Mouse (Mus musculus) thymus, postnatal 4 days (tissue): Measurements from ENCODE around the gene Aox1.

Experiments
- DNase-seq: peaks from one replicate; pipeline ENCODE4 v3.0.0; 2021

The Aox1 gene

DNA sequence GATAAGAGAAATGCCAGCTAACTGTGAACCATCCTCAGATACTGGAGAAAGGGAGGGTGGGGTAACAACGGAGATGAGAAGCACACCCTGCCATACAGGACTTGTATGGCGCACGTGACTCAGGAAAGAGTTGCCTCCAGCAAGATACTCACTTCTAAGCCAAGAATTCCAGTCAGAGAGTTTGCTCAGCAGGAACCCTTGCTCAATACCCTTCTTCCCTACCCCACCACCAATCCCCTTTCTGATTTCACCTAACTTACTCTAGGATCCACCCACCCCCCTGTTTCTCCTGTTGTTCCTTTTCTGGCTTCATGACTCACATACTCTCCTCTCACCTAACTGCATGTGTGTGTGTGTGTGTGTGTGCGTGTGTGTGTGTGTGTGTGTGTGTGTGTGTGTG, 81.6 kb downstream of the Aox1 start:
- no peak for DNase-seq

DNA sequence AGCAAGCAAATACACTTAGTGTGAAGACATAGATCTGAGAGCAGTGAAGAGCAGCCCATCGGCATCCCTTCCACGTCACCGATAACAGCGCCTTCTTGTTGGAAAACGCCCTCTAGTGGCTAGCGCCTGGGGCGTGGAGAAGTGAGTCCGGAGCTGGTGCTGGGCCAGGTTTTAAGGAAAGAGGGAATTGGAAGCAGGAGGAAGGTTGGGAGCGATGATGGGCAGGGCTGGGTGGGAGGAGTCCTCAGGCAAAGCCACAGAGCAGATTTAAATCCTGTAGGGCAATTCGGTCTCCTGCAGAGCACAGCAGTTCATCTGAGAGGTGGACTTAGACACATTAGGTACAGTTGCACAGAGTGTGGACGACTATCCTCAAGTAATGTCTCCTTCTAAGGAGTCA, 83.1 kb downstream of the Aox1 start, which contains the start of gene Aox3:
Gene Aox3 (plus strand): TSS at position 251 of the 400 bp plus-strand sequence.
- DNase-seq = peak; percentile 67

GRCm38 (mm10) chr1:58113441-58113840, 83.7 kb downstream of the Aox1 start:
- no peak for DNase-seq

DNA sequence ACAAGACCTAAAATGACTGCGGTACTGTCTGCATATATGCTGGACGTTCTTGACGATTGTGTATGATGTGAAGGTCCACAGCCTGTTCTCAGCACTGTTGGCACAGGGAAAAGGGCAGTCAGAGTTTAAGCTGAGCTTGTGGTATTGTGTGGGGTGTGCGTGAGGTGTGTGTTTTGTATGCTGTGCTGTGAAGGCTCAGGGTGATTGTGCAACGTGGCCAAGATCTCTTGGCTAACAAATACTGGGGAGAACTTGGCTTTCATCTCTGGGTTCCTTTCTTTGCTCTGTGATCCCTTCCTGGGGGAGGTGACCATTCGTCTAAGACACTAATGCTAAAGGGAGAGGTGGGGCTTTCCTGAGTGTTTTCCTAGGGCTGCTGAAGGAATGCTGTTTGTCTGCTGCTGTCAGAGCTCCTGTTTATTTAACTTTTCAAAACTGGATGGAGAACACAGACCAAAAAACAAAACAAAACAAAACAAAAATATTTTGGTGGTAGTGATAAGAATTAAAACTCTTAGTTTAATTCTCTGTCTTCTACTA, 84.4 kb downstream of the Aox1 start:
- DNase-seq = no peak

DNA sequence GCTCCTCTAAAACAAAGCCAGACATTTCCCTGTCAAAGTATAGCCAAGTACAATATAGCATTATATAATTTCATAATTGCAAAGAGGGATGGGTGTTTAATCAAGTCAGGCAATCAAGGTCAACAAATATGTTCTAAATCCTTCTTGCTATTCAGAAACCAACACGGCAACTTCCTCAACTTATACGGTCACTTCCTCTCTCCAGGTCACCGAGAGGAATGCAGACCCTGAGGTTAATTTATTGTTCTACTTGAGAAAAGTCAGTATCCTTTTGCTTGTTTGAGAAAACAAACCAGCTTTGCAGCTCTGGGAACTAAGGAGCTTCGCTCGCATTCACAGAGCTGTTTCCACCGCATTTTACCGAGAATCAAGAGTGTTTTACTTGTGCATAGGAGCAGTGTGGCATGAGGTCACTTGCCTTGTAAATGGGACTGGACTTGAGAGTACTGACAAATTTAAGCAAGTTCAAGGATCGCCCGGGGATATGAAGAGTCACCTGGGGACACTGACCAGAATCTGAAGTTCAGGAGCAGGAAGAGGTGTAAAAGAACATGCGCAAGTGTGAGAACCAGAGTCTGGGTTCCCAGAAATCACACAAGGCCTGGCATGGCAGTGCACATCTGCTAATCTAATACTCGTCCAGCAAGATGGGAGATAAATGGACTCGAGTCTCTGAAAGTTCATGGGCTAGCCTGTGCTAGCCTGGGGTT, 85.1 kb downstream of the Aox1 start:
- no peak for DNase-seq

DNA sequence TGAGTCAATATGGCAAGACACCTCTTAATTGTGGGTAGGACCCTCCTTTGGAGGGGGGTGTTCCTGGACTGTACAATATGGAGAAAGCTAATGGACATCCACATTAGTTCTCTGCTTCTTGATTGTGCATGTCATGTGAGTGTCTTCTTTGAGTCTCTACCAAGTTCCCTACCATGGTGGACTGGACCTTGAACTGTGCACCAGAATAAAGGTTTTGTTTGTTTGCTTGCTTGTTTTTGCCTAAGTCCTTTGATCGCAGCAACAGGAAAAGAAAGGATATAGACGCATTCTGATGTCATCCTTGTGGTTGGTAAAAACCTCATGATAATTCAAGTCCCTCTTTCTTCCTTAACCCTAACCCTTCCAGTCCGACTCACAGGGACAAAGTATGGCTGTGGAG, 88.5 kb downstream of the Aox1 start:
- DNase-seq = no peak

DNA sequence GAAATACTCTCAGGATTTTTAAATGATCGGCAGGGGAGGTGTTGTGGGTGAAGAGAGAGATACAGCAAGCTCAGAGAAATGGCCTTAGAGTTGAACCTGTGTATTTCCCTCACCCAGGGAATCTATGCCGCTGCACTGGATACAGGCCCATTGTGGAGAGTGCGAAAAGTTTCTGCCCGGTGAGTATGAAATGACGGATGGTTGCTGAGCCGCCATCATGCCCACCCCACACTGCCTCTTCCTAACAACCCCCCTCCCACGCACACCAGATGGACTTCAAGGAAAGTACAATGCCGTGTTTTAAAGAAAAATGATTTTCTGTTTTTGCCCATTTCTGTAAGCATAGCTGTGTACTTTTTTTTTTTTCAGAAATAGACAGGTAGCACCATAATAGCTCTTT, 95.2 kb downstream of the Aox1 start:
- DNase-seq = no peak

- no peak for DNase-seq
These were observed 108.2 kb downstream of the Aox1 start for GRCm38 (mm10) chr1:58137891-58138290.

- peak; percentile 17 for DNase-seq
These were observed 109.3 kb downstream of the Aox1 start for GRCm38 (mm10) chr1:58138986-58139385.

- DNase-seq = no peak
These were observed 110.9 kb downstream of the Aox1 start for GRCm38 (mm10) chr1:58140607-58141006.

- no peak for DNase-seq
These were observed 114.8 kb downstream of the Aox1 start for GRCm38 (mm10) chr1:58144384-58145069.

DNA sequence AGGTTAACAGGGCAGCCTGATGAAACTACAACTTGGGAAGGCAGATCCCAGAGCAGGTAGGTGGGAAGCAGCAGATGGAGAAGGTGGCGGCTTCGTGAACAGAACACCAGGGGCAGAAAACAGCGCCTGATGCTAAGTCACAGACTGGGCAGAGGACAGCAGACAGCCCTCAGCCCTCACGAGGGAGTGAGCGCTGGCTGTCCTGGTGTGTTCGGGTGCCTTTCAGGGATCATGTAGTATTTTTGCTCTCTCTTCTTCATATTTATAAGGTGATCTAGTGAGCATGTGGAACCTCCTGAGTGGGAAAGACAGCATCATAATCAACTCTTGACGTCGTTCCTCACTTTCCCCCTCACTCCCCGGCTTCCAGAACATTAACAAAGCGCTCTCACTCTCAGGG, 116.3 kb downstream of the Aox1 start:
- DNase-seq = no peak

DNA sequence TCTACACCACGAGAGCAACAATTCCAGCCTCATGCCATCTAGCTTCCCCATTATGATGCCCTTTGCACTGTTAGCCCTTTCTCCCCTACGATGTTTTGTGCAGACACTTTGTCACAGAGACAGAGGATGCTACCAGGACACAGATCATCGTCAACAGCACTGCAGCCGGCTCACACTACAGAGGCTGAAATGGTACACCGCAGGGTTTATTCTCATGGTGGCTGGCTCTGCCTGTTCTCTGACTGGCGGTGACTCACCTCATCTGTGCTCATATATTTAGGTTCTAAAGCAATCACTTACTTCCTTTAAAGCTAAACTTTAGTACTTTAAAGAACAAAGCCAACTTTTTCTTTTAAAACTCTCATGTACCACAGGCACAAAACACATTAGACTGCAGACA, 118.0 kb downstream of the Aox1 start:
- no peak for DNase-seq

DNA sequence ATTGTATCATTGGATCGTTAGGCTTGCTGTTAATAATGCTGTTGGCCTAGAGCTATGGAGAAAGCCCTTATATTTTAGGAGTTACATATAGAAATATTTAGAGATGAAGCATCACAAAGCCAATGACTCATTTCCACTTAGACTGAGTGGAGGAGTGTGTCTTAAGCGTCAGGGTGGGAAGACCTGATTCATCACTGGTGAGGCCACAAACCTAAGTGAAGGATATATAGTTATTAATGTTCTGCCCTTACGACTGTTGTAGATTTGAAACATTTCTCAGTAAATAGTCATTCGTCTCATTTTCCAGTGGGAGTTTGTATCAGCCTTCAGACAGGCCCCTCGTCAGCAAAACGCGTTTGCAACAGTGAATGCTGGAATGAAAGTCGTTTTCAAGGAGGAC, 122.5 kb downstream of the Aox1 start:
- DNase-seq = no peak
